Mouse (Mus musculus) kidney, embryonic 16.5 days (tissue): ENCODE measurements around the gene Rab31. TPM values are rescaled to one million over a fixed set of nuclear protein-coding genes. Genes with fewer than 3 reads are reported as not detected.

ENCODE experiments used
- ATAC-seq: fragments of 200-750 bp; cut with Nextera tagmentation; 2 replicates; pipeline ENCODE4 v1.8.0; 2017; ENCODE audit warnings: moderate TSS enrichment; ENCODE audit not compliant: low FRiP score, low TSS enrichment
- H3K27ac ChIP-seq: fragments of 300-500 bp; sonication (generic); 2 replicates; pipeline ENCODE4 v1.5.1; 2014; ENCODE audit warnings: low read length
- H3K27me3 ChIP-seq: fragments of 300-500 bp; sonication (generic); 2 replicates; pipeline ENCODE4 v1.6.1; 2014; ENCODE audit warnings: low read length, control low read depth, mixed read lengths; ENCODE audit not compliant: insufficient read depth
- H3K36me3 ChIP-seq: fragments of 300-500 bp; sonication (generic); 2 replicates; pipeline ENCODE4 v1.6.1; 2014; ENCODE audit warnings: low read length, control low read depth, mixed read lengths; ENCODE audit not compliant: insufficient read depth
- H3K4me1 ChIP-seq: fragments of 300-500 bp; sonication (generic); 2 replicates; pipeline ENCODE4 v1.6.1; 2014; ENCODE audit warnings: low read length, control low read depth, mixed read lengths; ENCODE audit not compliant: insufficient read depth
- H3K4me2 ChIP-seq: fragments of 300-500 bp; sonication (generic); replicated peaks from 2 replicates; pipeline ENCODE4 v1.6.1; 2014; ENCODE audit warnings: low read depth, low read length
- H3K4me3 ChIP-seq: fragments of 300-500 bp; sonication (generic); 2 replicates; pipeline ENCODE4 v1.5.1; 2014; ENCODE audit warnings: mild to moderate bottlenecking, low read length
- H3K9ac ChIP-seq: fragments of 300-500 bp; sonication (generic); replicated peaks from 2 replicates; pipeline ENCODE4 v1.6.1; 2014; ENCODE audit warnings: low read length
- H3K9me3 ChIP-seq: fragments of 300-500 bp; sonication (generic); 2 replicates; pipeline ENCODE4 v1.6.1; 2016; ENCODE audit warnings: low read length, control low read depth
- WGBS: fragments of 180-500 bp; shearing (Covaris S2); extraction: QIAGEN DNeasy Blood & Tissue Kit; methylation state at CpG from one replicate; pipeline ENCODE4 v1.1.7; 2014; 5-methylcytosine and 5-hydroxymethylcytosine counted together
- polyA plus RNA-seq: library from polyadenylated mRNA; unstranded; fragments of >200 nt; fragmentation: Nextera tagmentation; extraction: Ambion mirVana; gene quantifications from 2 replicates; pipeline ENCODE4 v1.2.1, GENCODE M21; 2015

The Rab31 gene
- polyA plus RNA-seq, 1 experiment from 2014 or later: 38.4 TPM

DNA sequence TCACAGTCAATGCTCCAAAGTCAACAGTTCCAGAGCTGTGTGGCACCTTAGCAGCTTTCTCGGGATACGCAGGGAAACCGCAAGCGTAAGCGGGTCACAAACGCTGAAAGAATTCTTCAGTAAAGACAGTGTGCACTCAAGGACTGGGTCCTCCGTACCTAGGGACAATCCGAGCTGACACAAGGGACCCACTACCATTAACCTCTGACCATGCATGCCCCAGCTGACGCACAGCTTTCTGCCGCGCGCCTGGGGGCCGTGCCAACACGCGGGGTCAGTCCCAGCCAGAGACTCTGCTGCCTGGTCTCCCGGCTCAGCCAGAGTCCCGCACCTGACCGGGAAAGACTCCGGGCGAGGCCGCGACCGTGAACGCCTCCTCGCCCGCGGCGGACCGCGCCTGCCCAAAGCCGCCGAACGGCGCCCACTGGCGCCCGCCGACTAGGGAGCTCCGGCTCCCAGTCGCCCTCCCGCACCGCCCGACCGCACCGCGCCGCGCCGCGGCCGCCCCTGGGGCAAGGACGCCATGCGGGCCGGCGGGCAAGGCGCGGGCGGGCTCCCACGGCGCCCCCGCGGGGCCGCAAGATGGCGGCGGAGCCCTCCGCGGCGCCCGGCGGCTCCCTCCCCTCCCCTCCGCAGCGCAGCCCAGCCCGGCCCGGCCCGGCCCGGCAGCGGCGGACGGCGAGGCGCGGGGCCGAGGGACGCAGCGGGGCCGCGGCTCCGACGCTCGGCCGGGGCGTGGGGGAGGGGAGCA lies 160.0 kb downstream of the Rab31 start:
- peak overlapping the region; percentile 89 for H3K4me3 ChIP-seq
- no peaks in the 10 kb centered on the region for H3K27me3 ChIP-seq
- peaks cover 31% of the 10 kb centered on the region for H3K4me1 ChIP-seq
- peak overlapping the region; percentile 99 for H3K9ac ChIP-seq
- peak overlapping the region; percentile 99 for H3K27ac ChIP-seq
- no peaks in the 10 kb centered on the region for H3K9me3 ChIP-seq
- peak; percentile 55 for ATAC-seq
- no peaks in the 10 kb centered on the region for H3K36me3 ChIP-seq
- WGBS: 0% methylated on average over 36 of the region's 91 CpGs
- H3K4me2 ChIP-seq: peak overlapping the region; percentile 61

DNA sequence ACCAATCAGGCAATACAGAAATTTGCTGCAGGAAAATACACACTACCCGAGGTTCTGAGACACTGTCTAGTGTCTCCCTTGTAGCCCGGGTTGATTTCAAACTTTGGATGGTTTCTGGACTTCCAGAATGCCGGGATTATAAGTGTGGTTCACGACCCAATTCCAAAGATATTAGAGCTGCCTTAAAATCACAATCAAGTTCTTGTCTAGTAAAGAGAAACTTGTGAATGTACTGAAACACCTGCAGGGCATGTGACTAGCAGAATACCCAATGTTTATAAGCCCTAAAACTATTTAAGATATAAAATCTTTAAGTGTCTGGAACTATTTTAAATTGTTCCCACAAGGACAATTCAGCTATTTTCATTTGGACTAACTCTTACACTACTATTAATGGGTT lies 160.8 kb downstream of the Rab31 start:
- peak overlapping the region; percentile 99 for H3K9ac ChIP-seq

DNA sequence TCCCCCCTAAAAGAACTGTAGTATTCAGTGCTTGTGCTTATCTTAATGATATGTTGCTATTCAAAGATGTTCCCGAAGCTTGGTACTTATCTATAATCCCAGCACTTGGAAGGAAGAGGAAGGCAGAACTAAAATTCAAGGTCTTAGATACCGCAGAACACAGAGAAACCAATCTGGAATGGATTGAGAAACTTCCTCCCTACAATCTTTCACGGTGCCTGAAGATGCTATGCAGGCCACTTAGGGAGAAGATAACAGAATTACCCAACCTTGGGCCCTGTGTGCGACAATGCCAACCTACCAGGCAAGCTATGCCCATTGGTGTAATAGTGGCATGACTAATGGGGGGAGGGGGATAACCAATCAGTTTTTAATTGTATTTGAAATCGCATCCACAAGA lies 163.8 kb downstream of the Rab31 start:
- no peak overlapping the region for H3K4me2 ChIP-seq
- no peak overlapping the region for H3K4me3 ChIP-seq
- H3K4me1 ChIP-seq: peaks cover 50% of the 10 kb centered on the region
- WGBS: 79% methylated on average over 5 of the region's 5 CpGs
- H3K9me3 ChIP-seq: no peaks in the 10 kb centered on the region
- no peak overlapping the region for H3K9ac ChIP-seq
- H3K36me3 ChIP-seq: no peaks in the 10 kb centered on the region
- ATAC-seq: no peak
- no peaks in the 10 kb centered on the region for H3K27me3 ChIP-seq
- H3K27ac ChIP-seq: no peak overlapping the region

More for the DNA sequence above, 160.8 kb downstream of the Rab31 start:
- no peaks in the 10 kb centered on the region for H3K36me3 ChIP-seq
- H3K4me2 ChIP-seq: peak overlapping the region; percentile 61
- no peak overlapping the region for H3K27ac ChIP-seq
- H3K27me3 ChIP-seq: no peaks in the 10 kb centered on the region
- H3K9me3 ChIP-seq: no peaks in the 10 kb centered on the region
- ATAC-seq: no peak
- peak overlapping the region; percentile 89 for H3K4me3 ChIP-seq
- 4% methylated on average over 4 of the region's 4 CpGs for WGBS
- peaks cover 39% of the 10 kb centered on the region for H3K4me1 ChIP-seq

DNA sequence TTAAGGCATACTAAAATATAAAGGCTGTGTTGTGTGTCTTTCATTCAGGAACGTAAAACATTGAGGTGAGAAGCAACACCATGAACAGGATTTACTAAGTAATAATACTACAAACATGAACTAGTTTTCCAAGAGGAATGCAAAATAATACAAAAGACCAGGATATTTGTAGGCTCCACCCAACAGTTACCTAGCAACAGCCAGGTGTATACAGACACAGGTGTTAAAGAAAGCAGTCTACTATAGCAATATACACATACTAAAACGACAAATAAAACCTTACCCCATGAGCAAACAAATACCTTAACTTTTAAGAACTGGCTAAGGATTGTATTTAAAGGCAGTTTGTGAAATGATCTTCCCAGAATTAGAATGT lies 164.3 kb downstream of the Rab31 start:
- no peak overlapping the region for H3K27ac ChIP-seq
- no peak overlapping the region for H3K4me3 ChIP-seq
- no peak for ATAC-seq
- H3K9me3 ChIP-seq: no peaks in the 10 kb centered on the region
- WGBS: 85% methylated on average over 2 of the region's 2 CpGs
- no peak overlapping the region for H3K9ac ChIP-seq
- H3K4me1 ChIP-seq: peaks cover 50% of the 10 kb centered on the region
- no peaks in the 10 kb centered on the region for H3K27me3 ChIP-seq
- no peaks in the 10 kb centered on the region for H3K36me3 ChIP-seq
- no peak overlapping the region for H3K4me2 ChIP-seq

DNA sequence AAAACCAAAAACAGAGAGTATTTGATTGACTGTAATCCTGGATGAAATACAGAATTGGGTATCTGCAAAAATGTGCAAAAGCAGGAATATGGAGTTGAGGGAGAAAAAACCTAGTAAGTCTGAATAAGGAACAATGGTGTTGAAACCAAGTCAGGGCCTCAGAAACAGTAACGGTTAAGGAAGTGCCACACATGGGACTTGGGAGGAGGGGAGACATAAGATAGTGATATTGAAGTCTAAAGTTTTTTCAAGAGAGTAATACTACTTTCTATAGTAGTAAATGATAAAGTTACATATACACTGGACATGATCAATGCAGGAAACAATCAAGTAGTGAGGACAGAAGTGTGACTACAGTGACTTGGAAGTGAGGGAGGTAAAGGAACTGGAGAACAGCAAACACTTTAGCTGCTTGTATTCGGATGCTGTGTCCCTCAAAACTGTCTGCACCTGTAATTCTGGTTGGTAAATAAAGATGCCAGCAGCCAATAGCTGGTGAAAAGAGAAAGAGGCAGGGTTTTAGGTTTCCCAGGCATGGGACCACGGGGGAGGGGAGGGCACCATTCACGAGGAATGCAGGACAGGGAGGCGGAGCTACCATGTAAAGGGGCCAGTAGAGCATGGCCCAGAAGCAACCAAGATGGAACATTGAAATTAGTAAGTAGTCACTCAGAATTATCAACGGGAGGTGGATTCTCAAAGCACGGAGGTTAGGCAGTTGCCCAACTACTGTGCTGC lies 164.8 kb downstream of the Rab31 start:
- no peaks in the 10 kb centered on the region for H3K9me3 ChIP-seq
- WGBS: 46% methylated on average over 7 of the region's 7 CpGs
- peaks cover 50% of the 10 kb centered on the region for H3K4me1 ChIP-seq
- no peak overlapping the region for H3K27ac ChIP-seq
- no peak overlapping the region for H3K4me2 ChIP-seq
- H3K36me3 ChIP-seq: no peaks in the 10 kb centered on the region
- no peak overlapping the region for H3K9ac ChIP-seq
- H3K27me3 ChIP-seq: no peaks in the 10 kb centered on the region
- H3K4me3 ChIP-seq: no peak overlapping the region
- ATAC-seq: no peak

DNA sequence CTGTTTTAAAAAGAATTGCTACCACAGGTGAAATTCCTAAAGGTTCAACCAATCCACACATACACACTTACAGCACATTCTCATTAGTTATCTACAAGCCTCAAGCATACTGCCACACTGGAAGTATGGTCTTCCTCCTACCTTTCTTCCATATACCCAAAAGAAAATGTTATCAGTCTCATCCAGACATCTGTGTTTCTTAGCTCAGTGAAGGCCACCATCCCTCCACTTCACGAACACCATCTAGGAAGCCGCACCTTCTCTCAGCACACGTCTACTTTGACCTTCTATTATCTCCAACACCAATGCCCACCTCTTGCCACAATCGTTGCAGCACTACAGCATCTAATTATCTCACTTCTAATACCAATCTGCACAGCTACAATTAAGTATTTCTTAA lies 166.5 kb downstream of the Rab31 start:
- no peak overlapping the region for H3K9ac ChIP-seq
- H3K4me1 ChIP-seq: peaks cover 44% of the 10 kb centered on the region
- H3K27ac ChIP-seq: no peak overlapping the region
- no peaks in the 10 kb centered on the region for H3K36me3 ChIP-seq
- no peaks in the 10 kb centered on the region for H3K9me3 ChIP-seq
- no peak for ATAC-seq
- WGBS: 86% methylated on average over 4 of the region's 4 CpGs
- no peaks in the 10 kb centered on the region for H3K27me3 ChIP-seq
- no peak overlapping the region for H3K4me2 ChIP-seq
- no peak overlapping the region for H3K4me3 ChIP-seq

DNA sequence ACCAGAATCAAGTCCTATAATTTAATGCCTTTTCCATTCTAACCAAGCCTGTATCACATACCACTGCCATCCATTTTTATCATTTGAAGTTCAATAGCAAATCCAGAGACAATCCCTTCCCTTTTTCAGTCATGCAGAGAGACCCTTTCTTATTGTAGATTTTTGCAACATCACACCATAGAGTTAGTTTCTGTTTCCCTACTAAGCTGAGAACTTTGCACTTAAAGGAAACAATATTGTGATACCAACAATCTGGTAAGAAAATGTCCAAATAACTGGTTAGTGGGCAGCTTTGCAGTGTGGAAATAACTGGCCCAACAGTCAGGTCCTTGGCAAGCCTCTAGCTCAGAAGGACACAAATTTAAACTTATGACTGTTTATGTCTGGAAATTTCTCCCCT lies 167.7 kb downstream of the Rab31 start:
- no peak overlapping the region for H3K4me2 ChIP-seq
- H3K27ac ChIP-seq: no peak overlapping the region
- H3K4me3 ChIP-seq: no peak overlapping the region
- ATAC-seq: no peak
- H3K9ac ChIP-seq: no peak overlapping the region
- no peaks in the 10 kb centered on the region for H3K36me3 ChIP-seq
- H3K27me3 ChIP-seq: no peaks in the 10 kb centered on the region
- H3K4me1 ChIP-seq: peaks cover 42% of the 10 kb centered on the region
- no peaks in the 10 kb centered on the region for H3K9me3 ChIP-seq

DNA sequence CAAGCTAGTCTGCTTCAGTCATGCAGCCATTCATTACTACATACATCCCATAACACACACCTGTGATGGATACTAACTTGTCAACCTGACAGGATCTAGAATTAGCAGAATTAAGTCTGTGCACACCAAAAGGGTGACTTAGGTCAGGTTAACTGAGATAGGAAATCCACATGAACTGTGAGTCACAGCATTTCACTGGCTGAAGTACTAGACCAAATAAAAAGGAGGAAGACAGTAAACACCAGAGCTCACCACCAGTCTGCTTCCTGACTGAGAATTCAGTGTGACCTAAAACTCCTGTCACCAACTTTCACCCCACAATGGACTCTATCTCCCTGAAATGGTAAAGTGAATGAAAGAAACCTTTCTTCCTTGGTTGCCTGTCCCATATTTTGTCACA lies 168.2 kb downstream of the Rab31 start:
- H3K9ac ChIP-seq: no peak overlapping the region
- H3K4me3 ChIP-seq: no peak overlapping the region
- H3K36me3 ChIP-seq: no peaks in the 10 kb centered on the region
- no peaks in the 10 kb centered on the region for H3K27me3 ChIP-seq
- H3K9me3 ChIP-seq: no peaks in the 10 kb centered on the region
- ATAC-seq: no peak
- no peak overlapping the region for H3K27ac ChIP-seq
- H3K4me1 ChIP-seq: peaks cover 38% of the 10 kb centered on the region
- H3K4me2 ChIP-seq: no peak overlapping the region
